30 mouse cellular contexts compared by ENCODE assay signal in genomic region chr13:40713241-40713640, GRCm38 (mm10). TPM values are rescaled to one million over a fixed set of nuclear protein-coding genes. Genes with fewer than 3 reads are reported as not detected.
DNase-seq lines count a peak whose midpoint lies in the region; ATAC-seq lines count a peak whose summit lies in the region.
"Had no signal": no experiment of that assay in that cellular context is flagged by ENCODE, and none has a peak within 500 bp of the region (broad histone marks: within the 10 kb centered on the region; RNA-seq: fewer than 3 reads in every experiment).

No protein-coding gene starts in this region.

- H3K9ac ChIP-seq in hindbrain, embryonic 11.5 days (ENCODE audit: low read depth, low read length), result no peak overlapping the region
- H3K9ac ChIP-seq in hindbrain, embryonic 14.5 days, result no peak overlapping the region
- H3K9ac ChIP-seq: embryonic facial prominence, embryonic 12.5 days; embryonic facial prominence, embryonic 15.5 days; forebrain, embryonic 15.5 days; heart, embryonic 13.5 days; hindbrain, embryonic 12.5 days; intestine, embryonic 15.5 days had no signal

- no peaks in the 10 kb centered on the region for H3K4me1 ChIP-seq in hindbrain, embryonic 11.5 days (replicated peaks; ENCODE audit: control insufficient read depth, insufficient read depth, low read length)
- 0 out of 2 replicates have a peak, but pooled peaks cover 3% of the 10 kb centered on the region for H3K4me1 ChIP-seq in hindbrain, embryonic 14.5 days (replicated peaks; ENCODE audit: control insufficient read depth, insufficient read depth, low read length)
- H3K4me1 ChIP-seq: intestine, embryonic 15.5 days had no signal

- peaks cover 83% of the 10 kb centered on the region for H3K27me3 ChIP-seq in hindbrain, embryonic 11.5 days (ENCODE audit: control insufficient read depth, insufficient read depth, low read length)
- H3K27me3 ChIP-seq in hindbrain, embryonic 14.5 days (ENCODE audit: control insufficient read depth, insufficient read depth, low read length), result peaks cover 93% of the 10 kb centered on the region
- H3K27me3 ChIP-seq: CH12.LX, Patski had no signal

- H3K9me3 ChIP-seq in hindbrain, embryonic 11.5 days (ENCODE audit: control insufficient read depth, low read length), result no peaks in the 10 kb centered on the region
- H3K9me3 ChIP-seq in hindbrain, embryonic 14.5 days (ENCODE audit: control insufficient read depth, low read length), result no peaks in the 10 kb centered on the region
- H3K9me3 ChIP-seq: embryonic facial prominence, embryonic 12.5 days; embryonic facial prominence, embryonic 15.5 days; forebrain, embryonic 15.5 days; G1E; heart, embryonic 10.5 days; heart, embryonic 13.5 days; hindbrain, embryonic 12.5 days; intestine, embryonic 15.5 days had no signal

- H3K36me3 ChIP-seq in hindbrain, embryonic 11.5 days (ENCODE audit: control insufficient read depth, insufficient read depth, low read length), result no peaks in the 10 kb centered on the region
- no peaks in the 10 kb centered on the region for H3K36me3 ChIP-seq in hindbrain, embryonic 14.5 days (replicated peaks; ENCODE audit: control insufficient read depth, insufficient read depth)
- H3K36me3 ChIP-seq: embryonic facial prominence, embryonic 12.5 days; forebrain, embryonic 15.5 days; G1E; heart, embryonic 10.5 days; heart, embryonic 13.5 days; hindbrain, embryonic 12.5 days; intestine, embryonic 15.5 days had no signal

- WGBS in hindbrain, embryonic 11.5 days, result 5% methylated on average over 4 of the region's 4 CpGs
- 7% methylated on average over 4 of the region's 4 CpGs for WGBS in hindbrain, embryonic 14.5 days

- peak; percentile 17 for DNase-seq in embryo, embryonic 9.5 days (ENCODE audit: extremely low spot score)
- no peak for DNase-seq in embryo, embryonic 11 days
- peak; percentile 27 for DNase-seq in hindbrain, embryonic 11.5 days (ENCODE audit: low spot score)
- no peak for DNase-seq in hindbrain, embryonic 14.5 days (ENCODE audit: low spot score)
- peak; percentile 16 for DNase-seq in retina, embryonic 14.5 days (ENCODE audit: low spot score)
- DNase-seq in retina, postnatal 1 day, result no peak
- DNase-seq: adrenal gland, postnatal 10 days; adrenal gland, postnatal 36 days; B cell, adult 2 months; cerebellum, adult 11 months; cerebellum, adult 2 months; cerebellum, adult 9-11 months; cerebellum, postnatal 25 days; gastrocnemius, postnatal 10 days; gastrocnemius, postnatal 36 days; heart, adult 2 months; heart, postnatal 14 days; heart, postnatal 4 days; kidney, adult 11 months had no signal

- ATAC-seq in hindbrain, embryonic 11.5 days (ENCODE audit: low FRiP score), result no peak
- no peak for ATAC-seq in hindbrain, embryonic 14.5 days (ENCODE audit: low FRiP score)
- ATAC-seq: forebrain, embryonic 15.5 days; hindbrain, embryonic 16.5 days; intestine, embryonic 15.5 days; Patski had no signal

- H3K27ac ChIP-seq in hindbrain, embryonic 11.5 days (ENCODE audit: low read depth, low read length), result no peak overlapping the region
- no peak overlapping the region for H3K27ac ChIP-seq in hindbrain, embryonic 14.5 days
- H3K27ac ChIP-seq: embryonic facial prominence, embryonic 12.5 days; embryonic facial prominence, embryonic 15.5 days; forebrain, embryonic 15.5 days; heart, adult 2 months; heart, embryonic 10.5 days; heart, embryonic 13.5 days; intestine, embryonic 15.5 days had no signal

- no peak overlapping the region for H3K4me3 ChIP-seq in hindbrain, embryonic 11.5 days (ENCODE audit: low read depth, low read length)
- H3K4me3 ChIP-seq in hindbrain, embryonic 14.5 days (replicated peaks; ENCODE audit: low read length), result no peak overlapping the region
- H3K4me3 ChIP-seq: embryonic facial prominence, embryonic 12.5 days; embryonic facial prominence, embryonic 15.5 days; forebrain, embryonic 15.5 days; heart, adult 2 months; heart, embryonic 10.5 days; heart, embryonic 13.5 days; hindbrain, embryonic 12.5 days; intestine, embryonic 15.5 days had no signal

- no peak overlapping the region for H3K4me2 ChIP-seq in hindbrain, embryonic 11.5 days (replicated peaks; ENCODE audit: low read depth, low read length)
- H3K4me2 ChIP-seq in hindbrain, embryonic 14.5 days (replicated peaks), result no peak overlapping the region
- H3K4me2 ChIP-seq: embryonic facial prominence, embryonic 12.5 days; embryonic facial prominence, embryonic 15.5 days; forebrain, embryonic 15.5 days; heart, embryonic 13.5 days; hindbrain, embryonic 12.5 days; intestine, embryonic 15.5 days had no signal

RNA-seq across cellular contexts. Expression of gene Tfap2a, which starts 24.9 kb away (rescaled TPM):
- 15.5 and 20.6 TPM in 2 replicates for polyA plus RNA-seq in hindbrain, embryonic 11.5 days (2014; fragmentation: Nextera tagmentation; extraction: Ambion mirVana)
- polyA plus RNA-seq in hindbrain, embryonic 14.5 days (2014; fragmentation: Nextera tagmentation; extraction: Ambion mirVana), result 9.6 and 10.5 TPM in 2 replicates

Comparison
In these comparisons a context has a peak if more than half of its experiments do, and no peak if none do; other contexts are left out.
1. DNase-seq: peak in embryo, embryonic 9.5 days (single experiment), hindbrain, embryonic 11.5 days (single experiment) and retina, embryonic 14.5 days (single experiment); none in embryo, embryonic 11 days (single experiment), hindbrain, embryonic 14.5 days (single experiment) and retina, postnatal 1 day (single experiment).